Mouse (Mus musculus) MEL (cell line): ENCODE results near the gene Prkag2. TPM values are rescaled to one million over a fixed set of nuclear protein-coding genes. Genes with fewer than 3 reads are reported as not detected.

Source experiments
- DNase-seq: peaks from one replicate; pipeline ENCODE4 v3.0.0; 2011; ENCODE audit warnings: low read depth, low spot score
- H3K27ac ChIP-seq: 2 replicates; pipeline ENCODE4 v1.5.1; 2012; ENCODE audit warnings: low read depth, mild to moderate bottlenecking, control low read depth, low read length, moderate library complexity; ENCODE audit not compliant: control insufficient read depth
- H3K27me3 ChIP-seq, 2 experiments: fragments of 150-350 bp in 1 of 2; sonication (generic) in 1 of 2; 2 replicates each; pipeline ENCODE4 v1.6.1; 2012; ENCODE audit warnings: low read length in 2 of 2, mild to moderate bottlenecking in 2 of 2, improper control_type of control experiment in 1 of 2, moderate library complexity in 1 of 2; ENCODE audit not compliant: insufficient read depth in 2 of 2, control insufficient read depth in 1 of 2
- H3K36me3 ChIP-seq, 2 experiments: 2 replicates each; pipeline ENCODE4 v1.6.1; 2012 to 2014; ENCODE audit warnings: low read length in 2 of 2, improper control_type of control experiment in 1 of 2, inconsistent platforms in 1 of 2, mild to moderate bottlenecking in 1 of 2; ENCODE audit not compliant: insufficient read depth in 2 of 2, control insufficient read depth in 1 of 2
- H3K4me1 ChIP-seq, 2 experiments: fragments of 150-350 bp in 1 of 2; sonication (generic) in 1 of 2; 2 replicates each; pipeline ENCODE4 v1.6.1; 2012; ENCODE audit warnings: low read length in 2 of 2, improper control_type of control experiment in 1 of 2, mild to moderate bottlenecking in 1 of 2; ENCODE audit not compliant: insufficient read depth in 2 of 2, control insufficient read depth in 1 of 2
- H3K4me3 ChIP-seq, 2 experiments: fragments of 150-350 bp in 1 of 2; sonication (generic) in 1 of 2; 2 replicates each; pipeline ENCODE4 v1.5.1; 2012; ENCODE audit warnings: low read depth in 2 of 2, low read length in 2 of 2, mild to moderate bottlenecking in 2 of 2, moderate library complexity in 2 of 2, control low read depth in 1 of 2, improper control_type of control experiment in 1 of 2; ENCODE audit not compliant: control insufficient read depth in 1 of 2, insufficient read depth in 1 of 2
- H3K79me2 ChIP-seq: 2 replicates; pipeline ENCODE4 v1.6.1; 2012; ENCODE audit warnings: mild to moderate bottlenecking, low read length, moderate library complexity; ENCODE audit not compliant: control insufficient read depth, poor library complexity, insufficient read depth
- H3K9ac ChIP-seq: 2 replicates; pipeline ENCODE4 v1.6.1; 2012; ENCODE audit warnings: low read depth, mild to moderate bottlenecking, control low read depth, low read length, moderate library complexity; ENCODE audit not compliant: control insufficient read depth, poor library complexity, severe bottlenecking
- H3K9me3 ChIP-seq: fragments of 150-350 bp; sonication (generic); replicated peaks from 2 replicates; pipeline ENCODE4 v1.6.1; 2012; ENCODE audit warnings: mild to moderate bottlenecking, low read length, improper control_type of control experiment, moderate library complexity; ENCODE audit not compliant: insufficient read depth
- BHLHE40 ChIP-seq: IDR thresholded peaks from 2 replicates; pipeline ENCODE4 v1.6.1; 2012; ENCODE audit warnings: low read depth, mild to moderate bottlenecking, inconsistent platforms, low read length, improper control_type of control experiment, borderline replicate concordance
- ELF1 ChIP-seq: IDR thresholded peaks from 2 replicates; pipeline ENCODE4 v1.6.1; 2014; ENCODE audit warnings: low read depth, mild to moderate bottlenecking, inconsistent platforms, low read length, improper control_type of control experiment, moderate library complexity
- EP300 ChIP-seq, 2 experiments: IDR thresholded peaks; 2 replicates each; pipeline ENCODE4 v1.6.1; 2011; ENCODE audit warnings: improper control_type of control experiment in 2 of 2, low read length in 2 of 2, low read depth in 1 of 2, mild to moderate bottlenecking in 1 of 2
- GABPA ChIP-seq: IDR thresholded peaks from 2 replicates; pipeline ENCODE4 v1.6.1; 2012; ENCODE audit warnings: low read depth, mild to moderate bottlenecking, inconsistent platforms, low read length, improper control_type of control experiment, moderate library complexity
- GATA1 ChIP-seq: IDR thresholded peaks from 2 replicates; pipeline ENCODE4 v1.6.1; 2011; ENCODE audit warnings: low read depth, low read length, improper control_type of control experiment
- HCFC1 ChIP-seq: IDR thresholded peaks from 2 replicates; pipeline ENCODE4 v1.6.1; 2012; ENCODE audit warnings: low read depth, mild to moderate bottlenecking, inconsistent platforms, low read length, improper control_type of control experiment, moderate library complexity
- MAX ChIP-seq: IDR thresholded peaks from 2 replicates; pipeline ENCODE4 v1.6.1; 2011; ENCODE audit warnings: low read length, improper control_type of control experiment
- MXI1 ChIP-seq: IDR thresholded peaks from 2 replicates; pipeline ENCODE4 v1.6.1; 2011; ENCODE audit warnings: mild to moderate bottlenecking, low read depth, low read length, improper control_type of control experiment
- MYB ChIP-seq: IDR thresholded peaks from 2 replicates; pipeline ENCODE4 v1.6.1; 2011; ENCODE audit warnings: mild to moderate bottlenecking, low read depth, low read length, improper control_type of control experiment
- MYC ChIP-seq: IDR thresholded peaks from 2 replicates; pipeline ENCODE4 v1.6.1; 2011; ENCODE audit warnings: low read depth, mild to moderate bottlenecking, low read length, improper control_type of control experiment, moderate library complexity
- NELFE ChIP-seq: IDR thresholded peaks from 2 replicates; pipeline ENCODE4 v1.6.1; 2011; ENCODE audit warnings: low read depth, low read length, improper control_type of control experiment
- NRF1 ChIP-seq: IDR thresholded peaks from 2 replicates; pipeline ENCODE4 v1.6.1; 2014; ENCODE audit warnings: low read depth, mild to moderate bottlenecking, inconsistent platforms, low read length, improper control_type of control experiment, moderate library complexity; ENCODE audit not compliant: poor library complexity, insufficient read depth, severe bottlenecking
- POLR2A ChIP-seq, 2 experiments: IDR thresholded peaks; 2 replicates each; pipeline ENCODE4 v1.6.1; 2011 to 2012; ENCODE audit warnings: low read length in 2 of 2, mild to moderate bottlenecking in 2 of 2, control low read depth in 1 of 2, improper control_type of control experiment in 1 of 2, low read depth in 1 of 2, moderate library complexity in 1 of 2; ENCODE audit not compliant: control insufficient read depth in 1 of 2, insufficient read depth in 1 of 2, poor library complexity in 1 of 2
- POLR2AphosphoS2 ChIP-seq: IDR thresholded peaks from 2 replicates; pipeline ENCODE4 v1.6.1; 2011; ENCODE audit warnings: low read length, improper control_type of control experiment
- RAD21 ChIP-seq: IDR thresholded peaks from 2 replicates; pipeline ENCODE4 v1.6.1; 2011; ENCODE audit warnings: mild to moderate bottlenecking, low read depth, low read length, improper control_type of control experiment
- RCOR1 ChIP-seq: IDR thresholded peaks from 2 replicates; pipeline ENCODE4 v1.6.1; 2012; ENCODE audit warnings: low read depth, mild to moderate bottlenecking, inconsistent platforms, low read length, improper control_type of control experiment
- SIN3A ChIP-seq: IDR thresholded peaks from 2 replicates; pipeline ENCODE4 v1.6.1; 2012; ENCODE audit warnings: low read length, improper control_type of control experiment, inconsistent platforms
- SMC3 ChIP-seq: IDR thresholded peaks from 2 replicates; pipeline ENCODE4 v1.6.1; 2011; ENCODE audit warnings: low read depth, low read length, improper control_type of control experiment
- TAL1 ChIP-seq: IDR thresholded peaks from 2 replicates; pipeline ENCODE4 v1.6.1; 2012; ENCODE audit warnings: mild to moderate bottlenecking, inconsistent platforms, low read length, moderate library complexity, mixed read lengths
- TBP ChIP-seq: IDR thresholded peaks from 2 replicates; pipeline ENCODE4 v1.8.0; 2011; ENCODE audit warnings: low read depth, low read length, improper control_type of control experiment
- TCF12 ChIP-seq: IDR thresholded peaks from 2 replicates; pipeline ENCODE4 v1.6.1; 2014; ENCODE audit warnings: low read depth, mild to moderate bottlenecking, inconsistent platforms, low read length, improper control_type of control experiment, moderate library complexity
- USF1 ChIP-seq: IDR thresholded peaks from 2 replicates; pipeline ENCODE4 v1.6.1; 2014; ENCODE audit warnings: low read depth, mild to moderate bottlenecking, inconsistent platforms, low read length, improper control_type of control experiment, moderate library complexity
- ZKSCAN1 ChIP-seq: IDR thresholded peaks from 2 replicates; pipeline ENCODE4 v1.6.1; 2012; ENCODE audit warnings: low read depth, mild to moderate bottlenecking, inconsistent platforms, low read length, improper control_type of control experiment, moderate library complexity
- ZNF384 ChIP-seq: IDR thresholded peaks from 2 replicates; pipeline ENCODE4 v1.6.1; 2012; ENCODE audit warnings: low read depth, mild to moderate bottlenecking, inconsistent platforms, low read length, improper control_type of control experiment
- polyA plus RNA-seq, 2 experiments: library from polyadenylated mRNA; stranded (reverse) in 1 of 2; unstranded in 1 of 2; fragments of >175 nt in 1 of 2; fragments of >200 nt in 1 of 2; gene quantifications; 2 replicates each; pipeline versions ENCODE4 v1.2.1 to v1.2.4; 2012; ENCODE audit warnings: low replicate concordance in 2 of 2, low read depth in 1 of 2; ENCODE audit not compliant: insufficient read length in 2 of 2, insufficient read depth in 1 of 2, missing spikeins in 1 of 2
- total RNA-seq: library from RNA; depleted of rRNA; stranded (reverse); fragments of 300-350 nt; gene quantifications from 2 replicates; pipeline ENCODE4 v1.2.3, GENCODE M21; 2012

The Prkag2 gene
- total and polyA plus RNA-seq, 3 experiments = 8.0 to 27.9 TPM; not detected in 1

- Histone ChIP-seq H3K79me2 (no peaks in the 10 kb centered on the region), H3K27ac (peak overlapping the region; percentile 53), H3K36me3 (peaks cover 0 to 29% of the 10 kb centered on the region in 2 experiments; a peak in 2 of 4 replicates), H3K9me3 (no peaks in the 10 kb centered on the region)
- DNase-seq = no peak
- TF ChIP-seq POLR2A (IDR thresholded peaks at IDR 0.05; ENCODE audit: control insufficient read depth in 1 of 2, insufficient read depth in 1 of 2, low read depth in 1 of 2, low read length in 2 of 2, poor library complexity in 1 of 2) (no peak), USF1 (0 out of 2 replicates have a peak, but pooled peaks have one; percentile 12), EP300 (IDR thresholded peaks at IDR 0.05; ENCODE audit: low read depth in 1 of 2, low read length in 2 of 2) (peak; percentile 50 to 52), MYC (peak; percentile 94), SIN3A (peak; percentile 15), TCF12 (peak; percentile 3; the same call in 1 of the 2 replicates), MYB (no peak), ZNF384 (no peak), MXI1 (peak; percentile 65), MAX (peak; percentile 72), RAD21 (no peak), POLR2AphosphoS2 (no peak), NRF1 (no peak), BHLHE40 (no peak; the same call in 1 of the 2 replicates), GATA1 (peak; percentile 83), RCOR1 (no peak)
- TF ChIP-seq, all 39 proteins: peak for 8
- Histone ChIP-seq H3K4me1 (peaks cover 16 to 36% of the 10 kb centered on the region in 2 experiments), H3K9ac (peak overlapping the region; percentile 44), H3K4me3 (peak overlapping the region in 1 of 2 experiments; percentile 33; a peak in 2 of 4 replicates), H3K27me3 (no peaks in the 10 kb centered on the region)
Measured at GRCm38 (mm10) chr5:25040903-25041302, 59.5 kb downstream of the Prkag2 start.

GRCm38 (mm10) chr5:25038827-25039226 lies 61.6 kb downstream of the Prkag2 start:
- Histone ChIP-seq H3K4me1 (peaks cover 16 to 44% of the 10 kb centered on the region in 2 experiments), H3K9me3 (no peaks in the 10 kb centered on the region), H3K4me3 (no peak overlapping the region), H3K79me2 (no peaks in the 10 kb centered on the region), H3K27me3 (no peaks in the 10 kb centered on the region), H3K9ac (no peak overlapping the region), H3K36me3 (peaks cover 0 to 34% of the 10 kb centered on the region in 2 experiments; a peak in 2 of 4 replicates), H3K27ac (no peak overlapping the region)
- TF ChIP-seq MYC = no peak
- no peak for TF ChIP-seq SMC3
- no peak for TF ChIP-seq POLR2A (IDR thresholded peaks at IDR 0.05; ENCODE audit: control insufficient read depth in 1 of 2, insufficient read depth in 1 of 2, low read depth in 1 of 2, low read length in 2 of 2, poor library complexity in 1 of 2)
- no peak for TF ChIP-seq HCFC1
- TF ChIP-seq RAD21 = no peak
- no peak for TF ChIP-seq ELF1
- TF ChIP-seq NELFE = no peak
- no peak for TF ChIP-seq ZKSCAN1
- no peak for TF ChIP-seq MYB
- no peak for TF ChIP-seq TBP
- TF ChIP-seq TAL1 = no peak
- TF ChIP-seq GABPA = no peak
- no peak for DNase-seq
